10 mouse cellular contexts compared by ENCODE assay signal in the genomic region with DNA sequence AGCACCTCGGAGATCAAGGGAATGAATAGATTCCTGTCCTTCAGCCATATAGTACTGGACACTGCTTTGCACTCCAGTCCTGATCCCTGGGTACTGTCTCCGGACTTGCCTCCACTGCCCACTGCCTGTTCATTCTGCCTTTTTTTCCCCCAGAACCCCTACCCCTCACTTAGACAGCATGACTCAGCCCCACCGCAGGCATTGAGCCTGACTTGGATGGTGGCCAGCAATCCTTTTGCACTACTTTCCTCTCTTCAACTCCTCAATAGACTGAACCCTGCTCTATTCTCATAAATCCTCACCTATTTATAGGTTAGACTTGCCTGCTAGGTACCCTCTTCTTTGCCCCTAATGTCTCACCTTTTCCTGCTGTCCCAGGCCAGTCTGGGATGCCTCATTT.
DNase-seq lines count a peak whose midpoint lies in the region; ATAC-seq lines count a peak whose summit lies in the region.
"Had no signal": no experiment of that assay in that cellular context is flagged by ENCODE, and none has a peak within 500 bp of the region (broad histone marks: within the 10 kb centered on the region; RNA-seq: fewer than 3 reads in every experiment).

No protein-coding gene starts in this region.

- DNase-seq in adrenal gland, adult (ENCODE audit: inconsistent age in 2 of 2, low spot score in 1 of 2) = peak; percentile 47 to 78
- DNase-seq in adrenal gland, adult 8-10 months = no peak
- no peak for DNase-seq in frontal cortex, postnatal 14 days (ENCODE audit: low spot score in 2 of 2)
- peak; percentile 3 for DNase-seq in lung, postnatal 14 days
- DNase-seq in lung, adult 18-20 months = no peak
- DNase-seq in retina, embryonic 14.5 days (ENCODE audit: low spot score) = no peak
- no peak for DNase-seq in kidney, adult 11 months
- DNase-seq: forebrain, postnatal 0 days; kidney, postnatal 14 days had no signal

- ATAC-seq in frontal cortex, adult (ENCODE audit: low TSS enrichment) = peak; percentile 51; the same call in 1 of the 2 replicates
- ATAC-seq: forebrain, postnatal 0 days had no signal

Comparison
In these comparisons a context has a peak if more than half of its experiments do, and no peak if none do; other contexts are left out.
1. DNase-seq: peak in adrenal gland, adult (2 of 2) and lung, postnatal 14 days (single experiment); none in adrenal gland, adult 8-10 months (single experiment), frontal cortex, postnatal 14 days (0 of 2), lung, adult 18-20 months (0 of 2), retina, embryonic 14.5 days (single experiment) and kidney, adult 11 months (single experiment).